Mouse (Mus musculus) spleen, adult 12 weeks (tissue): ENCODE measurements around the gene Osgepl1.
A peak's percentile ranks its signal among the peaks of the same experiment; 100 is the strongest.
"Not testable (repeated sequence)": the region's sequence is repeated elsewhere in the genome, so short reads cannot be mapped to it uniquely, and the experiment has no call there.

Experiments
- DNase-seq: peaks from one replicate; pipeline ENCODE4 v3.0.0; 2022; ENCODE audit warnings: low spot score

The Osgepl1 gene

GRCm38 (mm10) chr1:53312989-53313967, at the start of gene Osgepl1:
TSS of gene Osgepl1 (plus strand) at chr1:53313624.
- DNase-seq, result peak; percentile 74

GRCm38 (mm10) chr1:53264958-53265612, 48.3 kb upstream of the Osgepl1 start:
- DNase-seq, result not testable (repeated sequence)

DNA sequence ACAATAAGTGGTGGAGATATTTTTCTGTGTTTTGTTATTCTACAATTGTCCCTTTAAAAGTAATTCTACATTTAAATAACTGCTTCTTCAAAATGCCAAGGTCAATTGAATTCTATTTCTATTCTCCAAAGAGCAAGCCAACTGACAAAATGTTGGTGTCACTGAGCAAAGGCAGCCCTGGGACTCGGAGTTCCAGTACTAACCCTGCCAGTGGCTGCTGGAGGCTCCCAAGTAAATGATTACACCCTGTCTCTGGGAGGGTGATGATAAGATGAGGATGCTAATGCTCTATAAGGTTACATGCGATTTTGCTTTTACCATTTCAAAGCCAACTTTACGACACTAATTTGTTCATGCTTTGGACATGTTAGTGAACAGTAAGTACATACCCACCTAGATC, 43.5 kb upstream of the Osgepl1 start:
- no peak for DNase-seq

DNA sequence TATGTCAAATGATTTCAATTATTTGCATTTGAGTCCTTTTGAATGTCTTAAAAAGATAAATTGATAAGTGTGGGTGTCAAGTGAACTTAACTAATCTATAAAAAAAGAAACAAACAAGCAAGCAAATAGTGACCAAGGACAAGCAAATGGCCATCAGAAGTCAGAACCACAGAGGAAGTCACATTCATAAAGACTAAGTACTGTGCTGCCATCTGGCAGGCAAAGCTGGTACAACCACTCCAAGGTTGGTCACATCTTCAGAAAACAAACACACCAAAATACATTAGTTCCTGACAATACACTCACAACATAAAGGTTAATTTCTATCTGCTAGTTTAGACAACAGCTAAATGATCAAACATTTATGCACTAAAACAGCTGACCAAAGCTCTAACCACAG, 40.8 kb upstream of the Osgepl1 start:
- no peak for DNase-seq

DNA sequence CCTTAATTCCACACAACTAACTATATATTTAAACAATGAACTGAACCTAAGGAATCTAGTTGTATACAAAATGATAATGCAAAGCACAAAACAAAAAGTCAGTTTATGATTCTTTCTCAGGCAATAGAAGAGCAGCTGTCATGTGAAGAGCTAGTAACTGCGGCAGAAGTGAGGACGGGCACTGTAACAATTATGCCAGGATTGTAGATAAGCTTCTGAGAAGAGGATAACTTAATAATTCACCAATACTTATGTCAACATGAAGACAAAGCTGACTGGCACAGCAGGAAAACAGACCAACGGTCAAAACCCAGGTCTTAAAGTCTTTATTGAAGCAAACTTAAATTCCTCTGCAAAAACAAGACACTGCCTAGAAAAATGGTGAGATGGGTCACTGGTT, 22.2 kb upstream of the Osgepl1 start:
- no peak for DNase-seq

GRCm38 (mm10) chr1:53296581-53297383, 16.6 kb upstream of the Osgepl1 start, which contains the start of the genes Pms1, Ormdl1 and Gm28778:
TSS of gene Pms1 (minus strand) at chr1:53297018.
TSS of gene Ormdl1 (plus strand) at chr1:53297095.
TSS of gene Gm28778 (plus strand) at chr1:53297111.
- DNase-seq, result peak; percentile 89

DNA sequence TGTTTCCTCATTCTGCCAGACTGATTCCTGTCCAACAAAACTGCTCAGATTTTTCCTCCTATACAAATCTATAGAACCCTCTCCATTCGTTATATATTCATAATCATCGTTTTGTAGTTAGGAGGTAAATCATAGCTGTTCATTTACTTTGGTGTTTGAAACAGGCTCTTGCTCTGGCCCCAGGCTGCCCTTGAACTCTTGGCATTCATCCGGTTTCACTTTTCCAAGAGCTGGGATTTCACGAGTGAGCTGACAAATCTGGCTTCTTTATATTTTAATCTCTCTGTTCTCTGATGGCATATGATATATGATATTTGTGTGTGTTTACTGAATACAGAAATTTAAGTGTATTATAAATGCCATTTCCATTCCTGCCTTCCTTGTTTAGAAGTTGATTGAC, 12.9 kb upstream of the Osgepl1 start:
- no peak for DNase-seq

- DNase-seq, result no peak
Measured at GRCm38 (mm10) chr1:53321662-53322344, 8.4 kb downstream of the Osgepl1 start.

DNA sequence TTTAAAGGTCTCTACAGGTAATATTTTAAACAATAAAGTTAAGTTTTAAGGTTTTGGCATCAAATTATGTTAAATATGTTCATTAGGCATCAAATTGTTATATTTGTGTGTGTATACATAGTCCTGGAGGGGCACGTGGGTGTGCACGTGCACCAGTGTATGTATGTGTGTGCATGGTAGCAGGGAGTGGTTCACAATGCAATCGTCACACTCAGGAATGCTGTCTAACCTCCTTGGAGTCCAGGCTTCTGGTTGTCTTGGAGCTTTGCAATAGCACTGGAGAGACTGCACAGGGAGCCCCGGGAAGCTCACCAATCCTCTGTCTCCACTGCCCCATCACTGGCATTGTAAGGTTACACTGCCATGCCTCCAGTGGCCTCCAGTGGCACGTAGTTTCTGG, 9.8 kb downstream of the Osgepl1 start:
- no peak for DNase-seq

- no peak for DNase-seq
Measured at GRCm38 (mm10) chr1:53324277-53324676, 10.9 kb downstream of the Osgepl1 start.

GRCm38 (mm10) chr1:53324827-53325494, 11.5 kb downstream of the Osgepl1 start:
- no peak for DNase-seq

DNA sequence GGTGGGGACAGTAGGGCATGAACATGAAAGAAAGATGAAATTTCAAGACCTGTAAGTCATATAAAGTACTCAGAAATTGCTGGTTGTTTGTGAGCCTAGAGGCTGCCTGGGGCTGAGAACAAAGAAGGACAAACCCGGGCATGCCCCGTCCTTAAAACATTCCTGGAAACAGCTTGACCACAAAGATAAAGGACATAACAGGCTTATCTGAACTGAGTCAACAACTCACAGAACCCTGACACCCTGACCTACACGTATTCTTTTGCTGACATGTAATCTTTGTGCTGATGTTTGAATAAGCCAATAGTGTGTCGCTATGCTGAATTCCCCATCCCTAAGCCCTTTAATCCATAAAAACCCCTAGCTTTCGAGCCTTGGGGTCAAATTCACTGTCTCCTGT, 20.1 kb downstream of the Osgepl1 start:
- DNase-seq, result not testable (repeated sequence)

DNA sequence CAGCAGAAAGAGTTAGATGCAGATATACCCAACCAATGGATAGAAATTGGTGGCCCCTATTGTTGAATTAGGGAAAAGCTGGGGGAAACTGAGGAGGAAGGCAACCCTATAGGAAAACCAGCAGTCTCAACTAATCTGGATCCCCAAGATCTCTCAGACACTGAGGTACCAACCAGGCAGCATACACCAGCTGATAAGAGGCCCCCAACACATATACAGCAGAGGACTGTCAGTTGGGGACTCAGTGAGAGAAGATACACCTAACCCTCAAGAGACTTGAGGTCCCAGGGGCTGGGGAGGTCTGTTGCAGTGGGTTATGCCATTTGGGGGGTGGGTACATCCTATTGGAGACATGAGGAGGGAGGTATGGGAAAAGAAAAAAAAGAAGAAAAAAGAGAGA, 22.0 kb downstream of the Osgepl1 start:
- no peak for DNase-seq

- not testable (repeated sequence) for DNase-seq
Measured at GRCm38 (mm10) chr1:53337403-53337802, 24.0 kb downstream of the Osgepl1 start.

DNA sequence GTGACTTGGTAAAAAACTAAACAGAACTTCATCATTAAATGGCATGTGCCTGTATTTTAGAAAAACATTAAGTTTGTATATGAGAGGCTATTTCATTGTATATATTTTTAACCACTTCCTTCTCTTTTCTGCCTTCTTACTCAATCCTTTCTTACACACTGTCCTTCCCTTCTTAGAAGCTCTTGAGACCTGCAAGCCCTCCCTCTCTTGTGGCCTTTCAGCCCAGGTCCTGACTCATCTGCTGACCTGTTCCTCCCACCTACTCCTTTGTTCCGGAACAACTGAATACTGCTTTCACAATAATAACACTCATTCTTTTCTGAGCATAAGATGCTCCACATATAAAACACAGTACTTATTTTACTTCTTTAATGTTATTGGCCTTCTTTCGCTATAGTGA, 27.6 kb downstream of the Osgepl1 start:
- no peak for DNase-seq

- DNase-seq, result peak; percentile 99
Measured at GRCm38 (mm10) chr1:53352327-53353261, 39.2 kb downstream of the Osgepl1 start, which contains the start of the genes Asdurf, Gm28551 and Asnsd1. TSS of gene Asdurf (minus strand) at chr1:53352619. TSS of gene Gm28551 (minus strand) at chr1:53352667. TSS of gene Asnsd1 (minus strand) at chr1:53352752.

GRCm38 (mm10) chr1:53358988-53359387, 45.6 kb downstream of the Osgepl1 start:
- no peak for DNase-seq
